Mouse (Mus musculus) intestine, postnatal 0 days (tissue): Measurements from ENCODE around the gene Adgra1. TPM values are rescaled to one million over a fixed set of nuclear protein-coding genes. Genes with fewer than 3 reads are reported as not detected.

Source experiments
- ATAC-seq: fragments of 200-750 bp; cut with Nextera tagmentation; 2 replicates; pipeline ENCODE4 v1.8.0; 2017; ENCODE audit warnings: mild to moderate bottlenecking, moderate TSS enrichment, moderate library complexity
- H3K27ac ChIP-seq: fragments of 300-500 bp; sonication (generic); 2 replicates; pipeline ENCODE4 v1.5.1; 2014; ENCODE audit warnings: mild to moderate bottlenecking, low read depth, low read length, moderate library complexity
- H3K27me3 ChIP-seq: fragments of 300-500 bp; sonication (generic); replicated peaks from 2 replicates; pipeline ENCODE4 v1.6.1; 2014; ENCODE audit warnings: low read length, mixed read lengths; ENCODE audit not compliant: control insufficient read depth, insufficient read depth
- H3K36me3 ChIP-seq: fragments of 300-500 bp; sonication (generic); 2 replicates; pipeline ENCODE4 v1.6.1; 2014; ENCODE audit warnings: mild to moderate bottlenecking, moderate library complexity; ENCODE audit not compliant: control insufficient read depth, insufficient read depth
- H3K4me1 ChIP-seq: fragments of 300-500 bp; sonication (generic); replicated peaks from 2 replicates; pipeline ENCODE4 v1.6.1; 2014; ENCODE audit warnings: antibody characterized with exemption, low read length, mixed read lengths; ENCODE audit not compliant: control insufficient read depth, insufficient read depth
- H3K4me2 ChIP-seq: fragments of 300-500 bp; sonication (generic); replicated peaks from 2 replicates; pipeline ENCODE4 v1.6.1; 2014; ENCODE audit warnings: low read depth, mild to moderate bottlenecking, moderate library complexity
- H3K4me3 ChIP-seq: fragments of 300-500 bp; sonication (generic); 2 replicates; pipeline ENCODE4 v1.5.1; 2014; ENCODE audit warnings: low read depth, low read length
- H3K9ac ChIP-seq: fragments of 300-500 bp; sonication (generic); 2 replicates; pipeline ENCODE4 v1.6.1; 2014; ENCODE audit warnings: mild to moderate bottlenecking, low read depth, low read length
- H3K9me3 ChIP-seq: fragments of 300-500 bp; sonication (generic); 2 replicates; pipeline ENCODE4 v1.6.1; 2016; ENCODE audit warnings: mixed run types; ENCODE audit not compliant: control insufficient read depth
- CTCF ChIP-seq: sonication (generic); IDR thresholded peaks from 2 replicates; pipeline ENCODE4 v1.5.1; 2016; ENCODE audit warnings: low read depth, mild to moderate bottlenecking, control low read depth, antibody characterized with exemption, moderate library complexity
- WGBS: fragments of 180-500 bp; shearing (Covaris S2); extraction: QIAGEN DNeasy Blood & Tissue Kit; methylation state at CpG from one replicate; pipeline ENCODE4 v1.1.7; 2014; 5-methylcytosine and 5-hydroxymethylcytosine counted together
- polyA plus RNA-seq: library from polyadenylated mRNA; unstranded; fragments of >200 nt; fragmentation: Nextera tagmentation; extraction: Ambion mirVana; gene quantifications from 2 replicates; pipeline ENCODE4 v1.2.1, GENCODE M21; 2015

The Adgra1 gene
- polyA plus RNA-seq, 1 experiment from 2014 or later: 0.51 TPM

- TF ChIP-seq CTCF: no peak
- Histone ChIP-seq H3K9me3 (no peaks in the 10 kb centered on the region), H3K9ac (no peak overlapping the region), H3K27ac (no peak overlapping the region), H3K4me3 (no peak overlapping the region), H3K4me2 (no peak overlapping the region), H3K4me1 (no peaks in the 10 kb centered on the region), H3K36me3 (no peaks in the 10 kb centered on the region), H3K27me3 (no peaks in the 10 kb centered on the region)
- ATAC-seq: no peak
- 83% methylated on average over 4 of the region's 4 CpGs for WGBS
Measured at GRCm38 (mm10) chr7:139883545-139883944, 49.6 kb downstream of the Adgra1 start.

GRCm38 (mm10) chr7:139891779-139892178 is 57.8 kb downstream of the Adgra1 start:
- H3K36me3 ChIP-seq: no peaks in the 10 kb centered on the region
- no peak overlapping the region for H3K27ac ChIP-seq
- H3K4me1 ChIP-seq: no peaks in the 10 kb centered on the region
- WGBS: 73% methylated on average over 5 of the region's 5 CpGs
- no peak for ATAC-seq
- no peak overlapping the region for H3K4me3 ChIP-seq
- no peak for TF ChIP-seq CTCF
- H3K4me2 ChIP-seq: no peak overlapping the region
- H3K9me3 ChIP-seq: no peaks in the 10 kb centered on the region
- peaks cover 31% of the 10 kb centered on the region for H3K27me3 ChIP-seq
- H3K9ac ChIP-seq: no peak overlapping the region

GRCm38 (mm10) chr7:139894655-139895557 is 60.9 kb downstream of the Adgra1 start, which contains the start of gene Kndc1:
Gene Kndc1 (plus strand): TSS chr7:139894696.
- H3K9ac ChIP-seq: no peak within 1 kb of the TSS
- peaks cover 31% of the 10 kb centered on the region for H3K27me3 ChIP-seq
- no peaks in the 10 kb centered on the region for H3K36me3 ChIP-seq
- under 1% methylated on average over 48 of the region's 50 CpGs for WGBS
- H3K27ac ChIP-seq: no peak within 1 kb of the TSS
- no peak for TF ChIP-seq CTCF
- no peak for ATAC-seq
- no peaks in the 10 kb centered on the region for H3K9me3 ChIP-seq
- H3K4me3 ChIP-seq: peak within 1 kb of the TSS; percentile 20
- peak within 1 kb of the TSS; percentile 54 for H3K4me2 ChIP-seq
- H3K4me1 ChIP-seq: no peaks in the 10 kb centered on the region

GRCm38 (mm10) chr7:139896271-139896670 is 62.3 kb downstream of the Adgra1 start:
- 77% methylated on average over 7 of the region's 7 CpGs for WGBS
- no peak for ATAC-seq
- no peak overlapping the region for H3K27ac ChIP-seq
- no peaks in the 10 kb centered on the region for H3K4me1 ChIP-seq
- H3K36me3 ChIP-seq: no peaks in the 10 kb centered on the region
- H3K9ac ChIP-seq: no peak overlapping the region
- H3K4me3 ChIP-seq: no peak overlapping the region
- no peaks in the 10 kb centered on the region for H3K9me3 ChIP-seq
- no peak overlapping the region for H3K4me2 ChIP-seq
- H3K27me3 ChIP-seq: peaks cover 31% of the 10 kb centered on the region
- no peak for TF ChIP-seq CTCF

- H3K4me2 ChIP-seq: no peak overlapping the region
- WGBS: 78% methylated on average over 7 of the region's 7 CpGs
Measured at GRCm38 (mm10) chr7:139896796-139897195, 62.8 kb downstream of the Adgra1 start.

GRCm38 (mm10) chr7:139898606-139899005 is 64.6 kb downstream of the Adgra1 start:
- Histone ChIP-seq H3K27me3 (peaks cover 24% of the 10 kb centered on the region), H3K36me3 (no peaks in the 10 kb centered on the region), H3K4me2 (no peak overlapping the region), H3K4me1 (no peaks in the 10 kb centered on the region), H3K9me3 (no peaks in the 10 kb centered on the region), H3K9ac (no peak overlapping the region), H3K4me3 (no peak overlapping the region), H3K27ac (no peak overlapping the region)
- no peak for ATAC-seq
- WGBS: 75% methylated on average over 2 of the region's 2 CpGs
- TF ChIP-seq CTCF: no peak

More at GRCm38 (mm10) chr7:139896796-139897195, 62.8 kb downstream of the Adgra1 start:
- Histone ChIP-seq H3K36me3 (no peaks in the 10 kb centered on the region), H3K4me1 (no peaks in the 10 kb centered on the region), H3K27ac (no peak overlapping the region), H3K9ac (no peak overlapping the region), H3K4me3 (no peak overlapping the region), H3K27me3 (peaks cover 31% of the 10 kb centered on the region), H3K9me3 (no peaks in the 10 kb centered on the region)
- TF ChIP-seq CTCF: no peak
- no peak for ATAC-seq
